Comparison of ENCODE assay signal across 8 mouse cellular contexts in genomic region chr5:125475030-125475429, GRCm38 (mm10). TPM values are rescaled to one million over a fixed set of nuclear protein-coding genes. Genes with fewer than 3 reads are reported as not detected.
DNase-seq lines count a peak whose midpoint lies in the region; ATAC-seq and TF ChIP-seq lines count a peak whose summit lies in the region.

No protein-coding gene starts in this region.

- peaks cover 17% of the 10 kb centered on the region for H3K4me1 ChIP-seq in cerebellum, adult 2 months (ENCODE audit: control insufficient read depth, insufficient read depth, low read length)
- peaks cover 25% of the 10 kb centered on the region for H3K4me1 ChIP-seq in forebrain, embryonic 15.5 days
- peaks cover 24% of the 10 kb centered on the region for H3K4me1 ChIP-seq in liver, embryonic 16.5 days (ENCODE audit: control insufficient read depth, low read depth, low read length)

- no peaks in the 10 kb centered on the region for H3K27me3 ChIP-seq in cerebellum, adult 2 months (ENCODE audit: control insufficient read depth, insufficient read depth, low read length)
- no peaks in the 10 kb centered on the region for H3K27me3 ChIP-seq in C2C12 (ENCODE audit: control insufficient read depth, insufficient read depth, insufficient read length)
- H3K27me3 ChIP-seq in forebrain, embryonic 15.5 days = no peaks in the 10 kb centered on the region
- H3K27me3 ChIP-seq in liver, embryonic 16.5 days (ENCODE audit: control insufficient read depth, insufficient read depth, low read depth, low read length) = no peaks in the 10 kb centered on the region

- no peak for DNase-seq in cerebellum, adult 2 months
- DNase-seq in cerebellum, adult 11 months = no peak
- DNase-seq in retina, postnatal 1 day = no peak
- no peak for DNase-seq in thymus, postnatal 10 days (ENCODE audit: low spot score in 2 of 2)

- H3K79me3 ChIP-seq in C2C12 (ENCODE audit: low read depth) = peaks cover 37% of the 10 kb centered on the region

- H3K9me3 ChIP-seq in forebrain, embryonic 15.5 days = no peaks in the 10 kb centered on the region
- H3K9me3 ChIP-seq in liver, embryonic 16.5 days (replicated peaks; ENCODE audit: control insufficient read depth, low read length) = no peaks in the 10 kb centered on the region

- H3K4me3 ChIP-seq in cerebellum, adult 2 months (replicated peaks; ENCODE audit: insufficient read depth, low read depth, low read length) = peak overlapping the region; percentile 82
- H3K4me3 ChIP-seq in C2C12 (ENCODE audit: insufficient read depth, poor library complexity, severe bottlenecking) = peak overlapping the region; percentile 21
- H3K4me3 ChIP-seq in forebrain, embryonic 15.5 days = peak overlapping the region; percentile 98
- peak overlapping the region; percentile 82 for H3K4me3 ChIP-seq in liver, embryonic 16.5 days (ENCODE audit: low read depth, low read length)

- peaks cover 44% of the 10 kb centered on the region for H3K79me2 ChIP-seq in C2C12 (ENCODE audit: control insufficient read depth, insufficient read depth)

- 61% methylated on average over 12 of the region's 12 CpGs for WGBS in cerebellum, adult 2 months
- 63% methylated on average over 12 of the region's 12 CpGs for WGBS in forebrain, embryonic 15.5 days
- WGBS in liver, embryonic 16.5 days (ENCODE audit: insufficient replicate concordance) = 49% methylated on average over 12 of the region's 12 CpGs

- H3K36me3 ChIP-seq in C2C12 (ENCODE audit: control insufficient read depth, insufficient read depth) = peaks cover 18% of the 10 kb centered on the region
- no peaks in the 10 kb centered on the region for H3K36me3 ChIP-seq in forebrain, embryonic 15.5 days
- no peaks in the 10 kb centered on the region for H3K36me3 ChIP-seq in liver, embryonic 16.5 days (ENCODE audit: control insufficient read depth, insufficient read depth)

- H3K27ac ChIP-seq in cerebellum, adult 2 months (ENCODE audit: insufficient read depth, low read length) = no peak overlapping the region
- H3K27ac ChIP-seq in forebrain, embryonic 15.5 days (replicated peaks) = peak overlapping the region; percentile 89
- H3K27ac ChIP-seq in liver, embryonic 16.5 days (ENCODE audit: low read length) = peak overlapping the region; percentile 96

- TF ChIP-seq POLR2A in cerebellum, adult 2 months (IDR thresholded peaks at IDR 0.05; ENCODE audit: borderline replicate concordance, insufficient read depth, low read length) = no peak

- peak overlapping the region; percentile 45 for H3ac ChIP-seq in C2C12 (ENCODE audit: control insufficient read depth, insufficient read length, low read depth)

- ATAC-seq in forebrain, embryonic 15.5 days (replicated peaks) = no peak
- peak; percentile 9 for ATAC-seq in liver, embryonic 16.5 days (ENCODE audit: low read depth)
- ATAC-seq in granulocyte monocyte progenitor cell, adult 5-6 weeks (replicated peaks; ENCODE audit: poor library complexity, severe bottlenecking) = no peak

- H3K9ac ChIP-seq in forebrain, embryonic 15.5 days (replicated peaks) = peak overlapping the region; percentile 33
- H3K9ac ChIP-seq in liver, embryonic 16.5 days (ENCODE audit: low read depth, low read length) = peak overlapping the region; percentile 61

- TF ChIP-seq CTCF in cerebellum, adult 2 months (IDR thresholded peaks at IDR 0.05; ENCODE audit: borderline replicate concordance, insufficient read depth, low read depth, low read length) = no peak
- TF ChIP-seq CTCF in C2C12 (IDR thresholded peaks at IDR 0.05; ENCODE audit: control insufficient read depth, insufficient read depth, insufficient read length) = no peak

- H3K4me2 ChIP-seq in forebrain, embryonic 15.5 days (replicated peaks) = peak overlapping the region; percentile 86
- peak overlapping the region; percentile 98 for H3K4me2 ChIP-seq in liver, embryonic 16.5 days (ENCODE audit: low read depth, low read length)

TF ChIP-seq in C2C12, 6 proteins besides CTCF, POLR2A, EP300 and RAD21:
- TF ChIP-seq MAX (IDR thresholded peaks at IDR 0.05) = no peak
- TF ChIP-seq MYOG (IDR thresholded peaks at IDR 0.05; ENCODE audit: control insufficient read depth, extremely low read depth, insufficient read length) = no peak
- no peak for TF ChIP-seq CEBPB (IDR thresholded peaks at IDR 0.05; ENCODE audit: low read depth)
- TF ChIP-seq USF1 (IDR thresholded peaks at IDR 0.05; ENCODE audit: low read depth) = no peak
- no peak for TF ChIP-seq FOSL1 (IDR thresholded peaks at IDR 0.05; ENCODE audit: insufficient read depth, low read length, poor library complexity, severe bottlenecking)
- TF ChIP-seq MYOD1 (IDR thresholded peaks at IDR 0.05; ENCODE audit: control insufficient read depth, insufficient read length, low read depth) = no peak

RNA-seq across cellular contexts. Expression of gene Aacs, which starts 0.6 kb away (rescaled TPM):
- 47.4 and 48.5 TPM in 2 replicates for polyA plus RNA-seq in cerebellum, adult 2 months (2012; rRNA removed)
- polyA plus RNA-seq in C2C12 (2012; fragmentation: generic; extraction: Trizol) = 53.3 TPM
- 81.1 and 82.4 TPM in 2 replicates for polyA plus RNA-seq in forebrain, embryonic 15.5 days (2015; fragmentation: Nextera tagmentation; extraction: Ambion mirVana)
- 16.6 and 20.6 TPM in 2 replicates for polyA plus RNA-seq in liver, embryonic 16.5 days (2015; fragmentation: Nextera tagmentation; extraction: Ambion mirVana)
- 10.3 and 15.1 TPM in 2 replicates for total RNA-seq in granulocyte monocyte progenitor cell, adult 5-6 weeks (2014; fragmentation: Nextera tagmentation)
- total RNA-seq in granulocyte monocyte progenitor cell, adult 5-6 weeks (2017) = 11.7 and 12.2 TPM in 2 replicates

RNA-seq across cellular contexts. Expression of gene Bri3bp, which starts 33.7 kb away (rescaled TPM):
- 37.1 and 39.1 TPM in 2 replicates for polyA plus RNA-seq in cerebellum, adult 2 months (2012; rRNA removed)
- polyA plus RNA-seq in C2C12 (2012; fragmentation: generic; extraction: Trizol) = 29.4 TPM
- 35.9 and 38.0 TPM in 2 replicates for polyA plus RNA-seq in forebrain, embryonic 15.5 days (2015; fragmentation: Nextera tagmentation; extraction: Ambion mirVana)
- 18.4 and 20.3 TPM in 2 replicates for polyA plus RNA-seq in liver, embryonic 16.5 days (2015; fragmentation: Nextera tagmentation; extraction: Ambion mirVana)
- total RNA-seq in granulocyte monocyte progenitor cell, adult 5-6 weeks (2014; fragmentation: Nextera tagmentation) = 43.5 and 68.5 TPM in 2 replicates
- 24.4 and 25.4 TPM in 2 replicates for total RNA-seq in granulocyte monocyte progenitor cell, adult 5-6 weeks (2017)

RNA-seq across cellular contexts. Expression of gene Dhx37, which starts 41.1 kb away (rescaled TPM):
- polyA plus RNA-seq in cerebellum, adult 2 months (2012; rRNA removed) = 19.6 and 21.4 TPM in 2 replicates
- 25.2 TPM for polyA plus RNA-seq in C2C12 (2012; fragmentation: generic; extraction: Trizol)
- polyA plus RNA-seq in forebrain, embryonic 15.5 days (2015; fragmentation: Nextera tagmentation; extraction: Ambion mirVana) = 11.3 and 13.4 TPM in 2 replicates
- 4.0 and 4.2 TPM in 2 replicates for polyA plus RNA-seq in liver, embryonic 16.5 days (2015; fragmentation: Nextera tagmentation; extraction: Ambion mirVana)
- 16.8 and 25.8 TPM in 2 replicates for total RNA-seq in granulocyte monocyte progenitor cell, adult 5-6 weeks (2014; fragmentation: Nextera tagmentation)
- total RNA-seq in granulocyte monocyte progenitor cell, adult 5-6 weeks (2017) = 53.0 and 56.7 TPM in 2 replicates

RNA-seq across cellular contexts. Expression of gene Tmem132b, which starts 56.5 kb away (rescaled TPM):
- 4.7 and 5.9 TPM in 2 replicates for polyA plus RNA-seq in cerebellum, adult 2 months (2012; rRNA removed)
- under 0.01 TPM for polyA plus RNA-seq in C2C12 (2012; fragmentation: generic; extraction: Trizol)
- polyA plus RNA-seq in forebrain, embryonic 15.5 days (2015; fragmentation: Nextera tagmentation; extraction: Ambion mirVana) = 8.2 and 8.3 TPM in 2 replicates
- not detected in 2 replicates for polyA plus RNA-seq in liver, embryonic 16.5 days (2015; fragmentation: Nextera tagmentation; extraction: Ambion mirVana)
- total RNA-seq in granulocyte monocyte progenitor cell, adult 5-6 weeks (2014; fragmentation: Nextera tagmentation) = not detected in 2 replicates
- total RNA-seq in granulocyte monocyte progenitor cell, adult 5-6 weeks (2017) = not detected in 2 replicates

Comparison
In these comparisons a context has a peak if more than half of its experiments do, and no peak if none do; other contexts are left out.
1. H3K4me3 ChIP-seq: peak in every context shown above with its lines; median percentile 98 in forebrain, embryonic 15.5 days; 82 in cerebellum, adult 2 months; 82 in liver, embryonic 16.5 days; 21 in C2C12.